Mouse (Mus musculus): ENCODE measurements at regions not wholly inside any gene's neighbourhood (a gene's known extent, or its start where the extent isn't known, plus 50 kb on each side); places are given as distances from the start of the nearest gene placed in this dataset.

- TF ChIP-seq POLR2A (IDR thresholded peaks at IDR 0.05; ENCODE audit: control insufficient read depth, low read depth, low read length) (no peak), CTCF (IDR thresholded peaks at IDR 0.05; ENCODE audit: control insufficient read depth, insufficient read depth, insufficient replicate concordance, low read depth, low read length) (no peak)
- Histone ChIP-seq H3K36me3 (ENCODE audit: control insufficient read depth, insufficient read depth, low read length) (no peaks in the 10 kb centered on the region), H3K4me1 (ENCODE audit: control insufficient read depth, insufficient read depth, low read length) (no peaks in the 10 kb centered on the region), H3K27me3 (ENCODE audit: control insufficient read depth, insufficient read depth, low read length) (no peaks in the 10 kb centered on the region), H3K4me3 (ENCODE audit: control insufficient read depth, low read depth, low read length) (no peak overlapping the region), H3K27ac (ENCODE audit: control insufficient read depth, insufficient read depth, low read depth, low read length) (no peak overlapping the region)
Observed at GRCm38 (mm10) chr6:37618990-37619389, 89.0 kb downstream of the Akr1d1 start.

- Histone ChIP-seq H3K27me3 (ENCODE audit: control insufficient read depth, insufficient read depth, low read length) (no peaks in the 10 kb centered on the region), H3K4me1 (ENCODE audit: control insufficient read depth, insufficient read depth, low read length) (no peaks in the 10 kb centered on the region), H3K4me3 (ENCODE audit: control insufficient read depth, low read depth, low read length) (no peak overlapping the region), H3K27ac (ENCODE audit: control insufficient read depth, insufficient read depth, low read depth, low read length) (no peak overlapping the region), H3K36me3 (ENCODE audit: control insufficient read depth, insufficient read depth, low read length) (no peaks in the 10 kb centered on the region)
- no peak for TF ChIP-seq POLR2A (IDR thresholded peaks at IDR 0.05; ENCODE audit: control insufficient read depth, low read depth, low read length)
- no peak for TF ChIP-seq CTCF (IDR thresholded peaks at IDR 0.05; ENCODE audit: control insufficient read depth, insufficient read depth, insufficient replicate concordance, low read depth, low read length)
Observed at GRCm38 (mm10) chr6:37621364-37622029, 91.5 kb downstream of the Akr1d1 start.

- no peak overlapping the region for H3K4me3 ChIP-seq (ENCODE audit: control insufficient read depth, low read depth, low read length)
- H3K4me1 ChIP-seq (ENCODE audit: control insufficient read depth, insufficient read depth, low read length): no peaks in the 10 kb centered on the region
- H3K36me3 ChIP-seq (ENCODE audit: control insufficient read depth, insufficient read depth, low read length): no peaks in the 10 kb centered on the region
- H3K27me3 ChIP-seq (ENCODE audit: control insufficient read depth, insufficient read depth, low read length): no peaks in the 10 kb centered on the region
- TF ChIP-seq CTCF (IDR thresholded peaks at IDR 0.05; ENCODE audit: control insufficient read depth, insufficient read depth, insufficient replicate concordance, low read depth, low read length) (no peak), POLR2A (IDR thresholded peaks at IDR 0.05; ENCODE audit: control insufficient read depth, low read depth, low read length) (no peak)
- H3K27ac ChIP-seq (ENCODE audit: control insufficient read depth, insufficient read depth, low read depth, low read length): no peak overlapping the region
Observed at GRCm38 (mm10) chr6:37622273-37622672, 92.3 kb downstream of the Akr1d1 start.

- Histone ChIP-seq H3K27ac (ENCODE audit: control insufficient read depth, insufficient read depth, low read depth, low read length) (no peak overlapping the region), H3K36me3 (ENCODE audit: control insufficient read depth, insufficient read depth, low read length) (no peaks in the 10 kb centered on the region), H3K27me3 (ENCODE audit: control insufficient read depth, insufficient read depth, low read length) (no peaks in the 10 kb centered on the region), H3K4me3 (ENCODE audit: control insufficient read depth, low read depth, low read length) (no peak overlapping the region), H3K4me1 (ENCODE audit: control insufficient read depth, insufficient read depth, low read length) (no peaks in the 10 kb centered on the region)
- TF ChIP-seq POLR2A (IDR thresholded peaks at IDR 0.05; ENCODE audit: control insufficient read depth, low read depth, low read length) (no peak), CTCF (IDR thresholded peaks at IDR 0.05; ENCODE audit: control insufficient read depth, insufficient read depth, insufficient replicate concordance, low read depth, low read length) (no peak)
Observed at GRCm38 (mm10) chr6:37627206-37627605, 97.2 kb downstream of the Akr1d1 start.

GRCm38 (mm10) chr6:37633948-37634347, 104.0 kb downstream of the Akr1d1 start:
- Histone ChIP-seq H3K4me1 (ENCODE audit: control insufficient read depth, insufficient read depth, low read length) (no peaks in the 10 kb centered on the region), H3K27me3 (ENCODE audit: control insufficient read depth, insufficient read depth, low read length) (no peaks in the 10 kb centered on the region), H3K4me3 (ENCODE audit: control insufficient read depth, low read depth, low read length) (no peak overlapping the region), H3K27ac (ENCODE audit: control insufficient read depth, insufficient read depth, low read depth, low read length) (no peak overlapping the region), H3K36me3 (ENCODE audit: control insufficient read depth, insufficient read depth, low read length) (no peaks in the 10 kb centered on the region)
- TF ChIP-seq CTCF (IDR thresholded peaks at IDR 0.05; ENCODE audit: control insufficient read depth, insufficient read depth, insufficient replicate concordance, low read depth, low read length): no peak
- TF ChIP-seq POLR2A (IDR thresholded peaks at IDR 0.05; ENCODE audit: control insufficient read depth, low read depth, low read length): no peak

- no peak overlapping the region for H3K4me3 ChIP-seq (ENCODE audit: control insufficient read depth, low read depth, low read length)
- no peak for TF ChIP-seq CTCF (IDR thresholded peaks at IDR 0.05; ENCODE audit: control insufficient read depth, insufficient read depth, insufficient replicate concordance, low read depth, low read length)
- no peak for TF ChIP-seq POLR2A (IDR thresholded peaks at IDR 0.05; ENCODE audit: control insufficient read depth, low read depth, low read length)
- H3K36me3 ChIP-seq (ENCODE audit: control insufficient read depth, insufficient read depth, low read length): no peaks in the 10 kb centered on the region
- no peak overlapping the region for H3K27ac ChIP-seq (ENCODE audit: control insufficient read depth, insufficient read depth, low read depth, low read length)
- no peaks in the 10 kb centered on the region for H3K27me3 ChIP-seq (ENCODE audit: control insufficient read depth, insufficient read depth, low read length)
- no peaks in the 10 kb centered on the region for H3K4me1 ChIP-seq (ENCODE audit: control insufficient read depth, insufficient read depth, low read length)
Observed at GRCm38 (mm10) chr6:37642066-37642465, 112.1 kb downstream of the Akr1d1 start.

GRCm38 (mm10) chr6:37642701-37643121, 112.7 kb downstream of the Akr1d1 start:
- no peaks in the 10 kb centered on the region for H3K4me1 ChIP-seq (ENCODE audit: control insufficient read depth, insufficient read depth, low read length)
- no peaks in the 10 kb centered on the region for H3K36me3 ChIP-seq (ENCODE audit: control insufficient read depth, insufficient read depth, low read length)
- no peak overlapping the region for H3K27ac ChIP-seq (ENCODE audit: control insufficient read depth, insufficient read depth, low read depth, low read length)
- H3K4me3 ChIP-seq (ENCODE audit: control insufficient read depth, low read depth, low read length): no peak overlapping the region
- H3K27me3 ChIP-seq (ENCODE audit: control insufficient read depth, insufficient read depth, low read length): no peaks in the 10 kb centered on the region
- TF ChIP-seq POLR2A (IDR thresholded peaks at IDR 0.05; ENCODE audit: control insufficient read depth, low read depth, low read length) (no peak), CTCF (IDR thresholded peaks at IDR 0.05; ENCODE audit: control insufficient read depth, insufficient read depth, insufficient replicate concordance, low read depth, low read length) (no peak)
